Mouse (Mus musculus) retina, postnatal 7 days (tissue): ENCODE measurements at regions not wholly inside any gene's neighbourhood (a gene's known extent, or its start where the extent isn't known, plus 50 kb on each side); places are given as distances from the start of the nearest gene placed in this dataset.

Experiments
- DNase-seq: peaks from one replicate; pipeline ENCODE4 v3.0.0-alpha.2; 2012; ENCODE audit warnings: low read depth, low spot score

DNA sequence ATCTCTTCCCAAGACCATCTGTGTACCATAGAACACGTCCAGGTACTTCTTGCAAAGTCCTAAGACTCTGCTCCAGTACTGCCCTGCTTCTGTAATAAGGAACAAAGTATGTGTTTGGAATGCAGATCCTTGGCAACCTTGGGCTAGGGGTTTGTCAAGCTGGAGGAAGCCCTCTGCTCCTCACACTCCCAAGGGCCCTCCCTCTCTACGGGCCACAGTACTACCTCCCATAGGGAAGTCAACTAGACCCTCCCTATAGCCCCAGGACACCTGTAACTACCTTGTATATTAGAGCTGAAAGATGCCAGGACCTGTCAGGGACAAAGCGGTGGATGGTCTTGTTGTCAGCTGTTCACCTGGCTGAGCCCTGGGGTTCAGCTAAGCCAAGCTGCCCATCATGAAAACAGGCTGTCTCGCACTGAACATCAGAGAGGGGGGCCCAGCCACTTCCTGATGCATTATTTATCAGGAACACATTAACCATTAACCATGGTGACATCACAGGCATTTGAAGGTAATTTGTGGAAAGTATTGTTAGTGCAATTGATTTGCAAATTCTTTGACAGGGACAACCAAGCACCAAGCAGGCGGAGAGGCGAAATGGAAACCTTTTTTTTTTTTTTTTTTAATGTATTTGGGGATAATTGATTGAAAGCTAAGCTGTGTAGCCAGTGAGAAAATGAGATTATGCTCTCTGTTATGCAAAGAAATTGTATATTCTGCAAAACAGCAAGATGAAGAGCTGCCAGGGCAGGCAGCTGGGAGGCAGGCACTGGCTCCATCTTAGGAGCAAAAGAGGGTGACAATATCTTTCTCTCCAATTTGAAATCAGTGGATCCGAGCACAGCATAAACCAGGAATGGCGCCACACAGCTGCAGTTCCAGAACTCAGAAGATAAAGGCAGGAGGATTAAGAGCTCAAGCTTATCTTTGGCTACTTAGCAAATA, 110.5 kb upstream of the Hs6st1 start:
- DNase-seq = no peak

DNA sequence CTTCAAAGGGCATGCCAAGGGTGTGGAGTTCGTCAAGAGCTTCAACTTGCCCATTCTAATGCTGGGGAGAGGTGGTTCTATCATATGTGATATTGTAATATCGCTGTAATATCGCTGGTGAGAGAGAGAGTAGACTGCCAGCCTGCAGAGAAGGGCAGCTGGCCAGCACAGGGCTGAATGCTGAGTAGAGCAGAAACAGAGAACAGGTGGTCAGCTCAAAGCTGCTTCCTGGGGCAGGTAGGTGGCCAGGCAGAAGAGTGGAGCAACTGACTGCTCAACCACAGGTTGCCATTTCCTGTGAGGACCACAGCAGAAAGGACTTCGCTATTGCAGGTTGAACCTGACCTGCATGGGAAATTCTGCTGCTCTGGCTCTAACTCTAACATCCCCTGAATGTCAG, 108.5 kb upstream of the Hs6st1 start:
- DNase-seq = no peak

DNA sequence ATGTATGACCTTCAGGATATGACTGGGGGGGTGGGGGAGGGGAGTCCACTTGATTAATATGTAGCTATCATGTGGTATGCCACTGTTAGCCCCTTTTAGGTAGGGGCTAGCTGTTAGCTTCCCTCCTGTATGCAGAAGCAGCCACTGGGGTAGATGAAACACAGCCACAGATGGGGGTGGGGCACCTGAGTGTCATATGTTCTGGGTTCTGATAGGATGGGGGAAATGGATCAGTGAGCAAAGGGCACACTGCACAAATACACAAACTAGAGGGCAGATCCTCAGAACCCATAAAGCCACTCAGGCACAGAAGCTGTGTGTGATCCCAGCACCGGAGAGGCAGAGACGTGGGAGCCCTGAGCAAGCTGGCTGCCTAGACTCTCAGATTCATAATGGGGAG, 107.4 kb upstream of the Hs6st1 start:
- no peak for DNase-seq

DNA sequence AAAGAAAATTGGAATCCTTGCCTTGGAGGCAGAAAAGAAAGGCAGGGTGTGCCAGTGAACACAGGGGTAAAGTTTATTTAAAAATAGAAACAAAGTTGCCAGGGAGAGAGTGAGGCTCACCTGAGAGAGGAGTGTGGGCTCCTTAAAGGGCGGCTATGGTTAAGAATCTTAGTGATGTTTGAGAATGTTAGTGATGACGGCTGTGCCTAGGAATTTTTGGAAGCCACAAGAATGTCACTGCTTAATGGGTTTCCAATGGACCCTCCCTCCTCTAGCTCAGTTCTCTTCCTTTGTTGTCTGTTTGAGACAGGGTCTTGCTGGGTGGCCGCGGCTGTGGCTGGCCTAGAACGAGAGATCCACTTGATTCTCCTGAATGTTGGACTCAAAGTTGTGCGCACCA, 106.3 kb upstream of the Hs6st1 start:
- no peak for DNase-seq

DNA sequence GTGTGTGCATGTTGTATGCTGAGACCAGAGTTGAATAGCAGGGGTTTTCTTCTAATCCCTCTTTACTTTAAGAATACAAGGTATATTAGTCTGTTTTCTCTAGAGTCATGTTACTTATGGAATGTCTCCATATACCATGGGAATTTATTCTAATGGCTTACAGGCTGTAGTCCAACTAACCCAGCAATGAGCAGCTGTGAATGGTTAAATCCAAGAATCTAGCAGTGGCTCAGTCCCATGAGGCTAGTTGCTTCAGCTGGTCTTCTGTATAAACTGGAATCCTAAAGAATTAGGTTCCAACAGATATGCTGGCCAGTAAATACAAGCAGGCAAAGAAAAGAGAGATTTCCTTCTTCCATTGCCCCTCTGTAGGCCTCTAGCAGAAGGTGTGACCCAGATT, 99.7 kb upstream of the Hs6st1 start:
- no peak for DNase-seq

DNA sequence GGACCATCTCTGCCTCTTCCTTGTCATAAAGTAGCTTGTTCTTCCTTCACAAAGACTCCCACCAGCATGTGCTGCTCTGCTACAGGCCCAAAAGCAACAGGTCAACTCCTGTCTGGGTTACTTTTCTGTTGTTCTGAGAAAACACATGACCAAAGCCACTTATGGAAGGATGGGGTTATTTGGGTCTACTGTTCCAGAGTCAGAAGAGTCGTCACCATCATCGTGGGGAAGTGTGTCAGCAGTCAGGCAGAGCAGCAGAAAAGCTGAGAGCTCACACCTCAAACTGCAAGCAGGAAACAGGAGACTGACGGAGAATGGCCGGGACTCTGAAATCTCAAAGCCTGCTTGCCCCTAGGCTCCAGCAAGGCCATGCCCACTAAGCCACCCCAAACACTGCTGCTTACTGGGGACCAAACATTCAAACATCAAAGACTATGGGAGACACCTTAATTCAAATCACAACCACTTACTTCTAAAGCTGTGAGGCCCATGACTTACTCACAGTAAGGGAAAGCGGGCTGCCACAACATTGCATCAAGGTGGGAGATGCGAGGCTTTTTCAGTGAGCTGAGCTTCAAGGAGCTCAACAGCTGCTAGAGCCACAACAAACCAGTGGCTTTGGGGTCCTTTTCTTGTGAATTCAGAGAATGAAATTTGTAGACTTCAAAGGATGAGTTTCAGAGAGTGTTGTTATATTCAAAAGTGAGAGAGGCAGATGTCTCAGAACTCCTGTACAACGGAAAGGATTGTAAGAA, 96.6 kb upstream of the Hs6st1 start:
- no peak for DNase-seq

DNA sequence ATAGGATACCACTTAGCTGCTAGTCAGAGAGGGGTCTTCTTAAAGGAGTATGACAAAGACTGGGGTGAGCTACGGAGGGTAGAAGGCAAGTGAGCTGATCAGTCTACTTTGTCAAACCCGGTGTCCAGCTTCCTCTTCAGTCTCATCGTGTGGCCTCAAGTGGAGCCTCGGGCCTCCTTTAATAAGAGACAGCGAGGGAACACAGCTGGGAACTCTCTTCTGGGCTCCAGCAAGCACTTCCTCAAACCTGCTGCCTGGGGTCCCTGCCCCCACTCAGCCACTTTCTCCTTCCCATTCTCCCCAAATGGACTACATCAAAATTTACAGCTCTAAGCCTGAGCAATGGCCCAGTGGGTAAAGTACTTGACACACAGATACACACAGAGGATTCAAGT, 96.0 kb upstream of the Hs6st1 start:
- DNase-seq = no peak

DNA sequence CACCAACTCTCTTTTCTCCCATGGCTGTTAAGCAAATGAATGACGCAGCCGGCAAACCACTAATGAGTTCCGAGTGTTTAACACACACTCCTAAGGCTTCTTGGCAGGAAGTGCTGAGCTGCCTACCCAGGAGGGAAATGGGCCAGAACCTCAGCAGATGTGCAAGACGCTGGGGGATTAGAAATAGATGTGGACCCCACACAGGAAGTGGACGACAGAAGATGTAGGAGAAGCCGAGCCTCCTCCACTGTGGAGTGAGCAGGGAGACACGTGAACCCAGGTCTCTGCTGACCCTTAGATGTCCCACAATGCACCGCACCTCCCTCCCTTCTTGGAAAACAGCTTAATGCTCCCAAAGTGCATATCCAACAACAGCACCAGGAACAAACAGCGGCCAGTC, 94.8 kb upstream of the Hs6st1 start:
- no peak for DNase-seq

DNA sequence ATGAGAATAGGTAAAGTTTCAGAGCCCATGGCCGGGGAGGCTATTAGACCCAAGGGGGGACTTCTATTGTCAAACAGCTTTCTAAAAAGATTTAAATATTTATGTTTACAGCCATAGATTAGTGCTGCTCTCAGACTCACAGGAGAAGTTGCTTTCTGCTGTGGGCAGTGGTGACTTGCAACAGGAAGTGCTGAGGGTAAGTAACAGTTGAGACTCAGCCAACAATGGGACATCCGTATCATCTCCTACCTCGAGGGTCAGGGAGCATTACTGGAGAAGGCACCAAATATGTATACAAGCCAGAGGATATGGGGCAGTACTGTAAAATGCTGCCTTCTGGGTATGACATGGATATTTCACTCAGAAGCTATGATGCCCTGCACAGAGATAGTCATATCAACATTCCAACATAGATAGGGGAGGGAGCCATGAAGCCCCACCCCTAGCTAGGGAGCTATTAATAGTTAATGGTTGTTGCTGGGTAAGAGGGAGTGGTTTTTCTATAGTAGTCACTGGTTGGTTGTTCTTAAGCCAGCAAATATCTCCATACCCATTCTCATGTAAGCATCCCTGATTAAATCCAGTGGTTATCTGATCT, 92.5 kb upstream of the Hs6st1 start:
- DNase-seq = no peak

DNA sequence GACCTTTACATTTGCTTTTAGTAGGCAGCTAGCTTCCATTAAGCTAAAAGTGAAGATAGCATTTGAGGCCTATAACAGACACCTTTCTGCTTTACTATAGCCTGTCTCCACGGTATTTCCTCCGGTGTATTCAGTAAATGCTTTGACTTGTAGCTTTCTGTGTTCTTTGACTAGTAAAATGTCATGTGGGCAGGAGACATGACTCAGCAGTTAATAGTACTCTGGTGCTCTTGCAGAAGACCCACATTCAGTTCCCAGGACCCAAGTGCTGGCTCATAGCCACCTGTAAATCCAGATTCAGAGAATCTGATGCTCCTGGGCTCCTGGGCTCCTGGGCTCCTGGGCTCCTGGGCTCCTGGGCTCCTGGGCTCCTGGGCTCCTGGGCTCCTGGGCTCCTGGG, 91.7 kb upstream of the Hs6st1 start:
- DNase-seq = no peak

DNA sequence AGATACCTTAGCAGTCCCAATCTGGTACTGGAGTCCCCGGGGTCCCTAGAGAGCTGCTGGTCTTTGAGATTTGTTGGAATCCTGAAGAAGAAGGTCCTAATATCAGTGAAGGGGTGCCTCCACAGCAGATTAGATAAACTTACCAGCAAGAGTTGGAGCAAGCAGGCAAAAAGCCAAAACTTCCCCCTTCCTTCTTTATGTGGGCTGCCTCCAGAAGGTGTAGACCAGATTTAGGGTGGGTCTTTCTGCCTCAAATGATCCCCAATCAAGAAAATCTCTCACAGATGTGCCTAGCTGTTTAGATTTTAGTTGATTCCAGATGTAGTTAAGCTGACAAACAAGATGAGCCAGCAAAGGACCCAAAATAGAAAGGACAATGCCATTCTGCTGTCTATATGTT, 90.1 kb upstream of the Hs6st1 start:
- no peak for DNase-seq

DNA sequence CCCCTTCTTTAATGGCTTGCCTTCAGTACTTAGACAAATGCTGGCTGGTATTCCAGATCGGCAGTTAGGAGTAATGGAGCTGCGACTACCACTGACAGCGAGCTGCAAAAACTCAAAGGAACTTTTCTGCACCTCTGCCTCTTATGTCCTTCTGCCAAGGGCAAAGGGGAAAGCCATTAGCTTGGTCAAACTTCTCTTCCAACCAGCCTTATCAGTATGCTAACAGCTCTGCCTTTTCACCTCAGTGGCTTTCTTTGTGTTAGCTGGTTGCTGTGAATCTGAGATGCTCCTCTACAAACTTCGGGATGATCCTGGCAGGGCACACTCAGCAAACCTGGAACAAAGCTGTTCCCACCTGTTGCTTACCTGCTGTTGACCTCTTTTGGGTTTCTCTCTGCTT, 89.4 kb upstream of the Hs6st1 start:
- no peak for DNase-seq

DNA sequence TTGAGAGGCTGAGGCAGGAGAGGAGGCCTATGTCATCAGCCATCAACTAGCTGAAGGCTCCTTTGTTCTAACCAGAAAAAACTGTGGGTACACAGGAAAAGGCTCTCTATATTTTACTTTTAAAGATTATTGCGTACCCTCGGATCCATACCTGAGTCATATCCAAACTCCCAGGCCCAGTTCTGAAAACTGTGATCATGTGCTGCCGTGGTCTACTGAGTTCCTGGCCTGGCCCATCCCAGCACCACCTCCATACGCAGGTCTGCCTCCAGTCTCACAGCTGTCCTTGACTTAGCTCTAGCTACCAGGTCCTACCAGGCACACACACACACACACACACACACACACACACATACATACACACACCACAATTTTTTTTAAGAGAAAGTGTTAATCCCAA, 87.0 kb upstream of the Hs6st1 start:
- DNase-seq = no peak

DNA sequence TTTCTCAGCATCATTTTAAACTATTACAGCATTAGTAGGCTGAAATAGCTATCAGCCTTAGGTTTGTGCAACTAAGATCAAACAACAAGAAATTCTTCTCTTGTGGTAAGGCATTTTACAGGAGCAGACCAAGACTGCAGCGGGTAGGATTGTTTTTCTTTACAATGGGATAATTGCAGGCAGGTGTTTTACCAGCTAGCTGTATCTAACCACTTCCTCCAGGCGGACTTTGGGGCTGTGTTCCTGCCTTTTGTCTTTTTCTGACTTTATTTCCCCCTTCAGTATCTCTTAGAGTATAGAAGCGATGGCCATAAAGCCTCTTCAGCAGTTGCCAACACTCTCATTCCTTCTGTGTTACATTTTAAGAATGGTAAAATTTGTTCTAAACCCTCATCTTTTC, 84.8 kb upstream of the Hs6st1 start:
- no peak for DNase-seq

DNA sequence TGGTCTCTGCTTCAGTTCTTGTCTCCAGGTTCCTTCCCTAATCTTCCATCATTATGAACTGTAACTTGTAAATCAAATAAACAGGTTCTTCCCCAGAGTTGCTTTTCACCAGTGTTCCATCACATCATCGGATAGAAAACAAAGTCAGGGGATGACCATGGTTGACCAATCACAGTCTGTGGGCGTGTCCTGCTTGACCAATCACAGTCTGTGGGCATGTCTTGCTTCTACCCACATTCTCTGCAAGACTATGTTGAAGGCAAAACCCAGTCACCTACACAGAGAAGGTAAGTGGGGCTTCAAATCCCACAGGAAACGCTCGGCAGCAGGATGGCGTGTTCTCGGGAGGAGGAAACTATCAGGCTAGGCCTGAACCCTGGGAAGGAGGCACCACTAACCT, 82.9 kb upstream of the Hs6st1 start:
- DNase-seq = no peak

DNA sequence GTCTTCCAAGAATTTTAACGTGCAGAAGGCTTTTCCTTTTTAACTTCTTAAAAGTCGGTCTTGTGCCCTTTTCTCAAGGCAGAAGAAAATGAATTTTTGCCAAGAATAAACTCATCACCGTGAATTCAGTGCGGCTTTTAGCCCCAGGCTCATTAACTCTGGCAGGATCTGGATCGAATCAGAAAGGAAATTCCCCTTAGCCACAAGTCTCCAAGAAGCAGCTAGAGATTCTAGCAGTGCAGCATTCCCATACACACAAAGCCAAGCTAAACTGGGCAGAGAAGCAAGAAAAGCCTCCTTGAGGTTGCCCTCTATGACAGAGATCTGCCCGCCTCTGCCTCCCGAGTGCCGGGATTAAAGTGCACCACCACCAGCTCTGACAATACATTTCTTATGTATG, 81.5 kb upstream of the Hs6st1 start:
- DNase-seq = no peak

DNA sequence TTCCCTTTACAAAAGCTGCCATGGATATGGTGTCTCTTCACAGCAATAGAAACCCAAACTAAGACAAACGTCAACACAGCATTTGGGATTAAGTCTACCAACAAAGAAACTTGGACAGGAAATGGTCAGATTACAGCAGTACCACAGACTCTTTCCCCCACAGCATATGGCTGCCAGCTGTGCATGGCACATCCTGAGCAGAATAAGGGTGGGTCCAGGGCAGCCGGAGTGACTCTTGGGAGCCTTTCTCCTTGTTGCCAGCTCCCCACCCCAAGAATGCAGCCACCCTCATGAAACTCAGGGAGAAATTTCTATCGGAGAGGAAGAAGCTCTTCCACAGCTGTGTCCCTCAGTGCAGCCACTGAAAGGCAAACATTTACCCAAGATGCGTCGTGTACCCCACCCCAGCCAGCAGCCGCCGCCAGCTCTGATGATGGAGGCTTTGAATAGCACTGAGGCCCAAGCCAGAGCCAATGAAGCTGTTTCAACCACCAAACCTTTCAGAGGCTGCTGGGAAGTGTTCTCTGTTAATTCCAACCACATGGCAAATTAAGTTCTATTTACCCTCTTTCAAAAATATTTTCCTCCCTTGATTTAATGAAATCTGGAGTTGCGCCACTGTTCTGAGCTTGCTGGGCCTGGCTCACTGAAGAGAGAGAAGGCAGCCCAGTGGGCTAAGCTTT, 75.8 kb upstream of the Hs6st1 start:
- DNase-seq = no peak

DNA sequence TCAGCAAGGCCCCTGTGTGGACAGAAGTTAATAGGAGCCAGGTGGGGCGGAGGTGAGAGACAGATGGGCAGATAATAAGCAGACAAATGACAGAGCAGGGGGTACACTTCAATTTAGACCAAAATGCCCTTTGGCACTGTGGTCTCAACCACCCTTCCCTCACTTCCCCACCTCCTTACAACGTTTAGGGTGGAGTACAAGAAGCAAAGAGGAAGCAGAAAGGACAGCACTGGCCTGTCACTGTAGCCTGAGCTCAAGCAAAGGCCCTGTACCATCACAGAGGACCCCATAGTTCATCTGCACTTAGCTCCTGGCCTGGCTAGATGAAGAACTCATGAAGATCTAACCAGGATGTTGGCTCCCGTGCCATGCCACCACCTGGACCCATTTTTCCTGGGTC, 75.3 kb upstream of the Hs6st1 start:
- no peak for DNase-seq

DNA sequence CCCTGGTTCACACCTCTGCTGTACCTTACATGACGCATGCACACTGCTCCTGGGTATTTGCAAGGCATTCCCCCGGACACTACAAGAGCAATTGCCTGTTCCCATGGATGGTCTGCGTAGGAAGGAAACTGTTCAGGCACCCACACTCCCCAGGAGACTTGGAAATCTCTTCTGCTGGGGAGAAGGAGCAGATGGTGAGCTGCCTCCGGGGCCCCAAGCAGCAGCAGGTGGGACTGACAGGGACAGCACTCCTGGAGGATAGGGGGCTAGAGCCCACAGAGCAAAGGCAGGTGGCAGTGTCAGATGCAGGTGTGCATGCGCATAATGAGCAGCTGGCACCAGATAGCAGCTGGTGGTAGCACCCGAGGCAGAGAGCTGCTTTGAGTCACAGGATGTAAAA, 72.5 kb upstream of the Hs6st1 start:
- no peak for DNase-seq

DNA sequence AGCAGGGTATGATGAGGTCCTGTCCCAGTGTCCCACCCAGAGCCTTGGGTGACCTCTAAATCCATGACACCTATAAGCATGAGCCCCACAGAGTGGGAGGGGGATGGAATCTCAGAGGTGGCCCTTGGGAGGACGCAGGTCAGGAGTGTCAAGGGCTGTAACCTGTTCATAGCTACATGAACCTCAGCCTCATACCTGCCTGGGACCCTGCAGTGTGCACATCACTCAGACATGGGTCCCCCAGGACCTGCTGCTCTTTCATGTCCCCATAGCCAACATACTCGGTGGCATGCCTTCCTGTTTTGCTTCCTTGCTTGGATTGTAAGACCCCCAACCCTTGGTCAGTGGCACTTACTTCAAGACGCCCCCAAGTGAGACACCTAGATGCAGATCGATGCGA, 66.9 kb upstream of the Hs6st1 start:
- DNase-seq = no peak

DNA sequence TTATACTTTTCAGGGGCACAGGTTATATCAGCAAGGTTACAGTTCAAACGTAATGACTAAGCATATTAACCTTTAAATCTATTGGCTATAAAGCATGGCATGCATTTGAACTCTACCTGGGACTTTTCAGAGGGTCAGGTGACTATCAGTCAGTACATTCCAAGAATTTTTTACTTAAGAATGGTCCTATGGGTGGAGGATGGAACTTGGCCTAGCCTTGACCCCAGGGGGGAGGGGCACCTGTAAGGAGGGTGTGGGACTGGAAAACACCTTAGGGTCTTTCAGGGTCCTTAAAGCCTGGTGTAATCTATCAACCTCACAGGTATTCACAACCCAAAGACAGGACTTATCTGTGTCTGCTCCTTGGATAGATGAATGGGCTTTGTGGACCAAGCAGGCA, 66.4 kb upstream of the Hs6st1 start:
- no peak for DNase-seq

DNA sequence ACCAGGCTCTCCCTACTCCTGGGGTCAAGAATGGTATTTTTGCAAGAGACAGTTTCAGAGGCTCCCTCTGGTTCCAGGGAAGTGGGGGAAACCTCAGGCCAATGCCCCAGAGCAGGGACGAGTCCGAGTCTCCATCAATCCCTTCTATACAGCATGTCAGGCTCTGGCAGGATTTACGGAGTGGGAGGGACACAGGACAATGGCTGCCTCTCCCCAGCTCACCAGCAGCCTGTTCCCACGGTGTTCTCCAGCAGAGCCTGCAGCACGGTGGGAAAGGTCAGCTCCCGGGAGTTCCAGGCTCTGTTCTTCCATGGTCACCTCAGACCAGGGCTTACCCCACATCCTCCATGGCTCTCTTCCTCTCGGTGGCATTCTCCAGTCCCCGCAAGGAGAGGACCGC, 64.6 kb upstream of the Hs6st1 start:
- no peak for DNase-seq
